Mouse (Mus musculus) heart, adult 2 months (tissue): ENCODE measurements around the gene Igfbp2.

ENCODE experiments used
- CTCF ChIP-seq: fragments of 200-600 bp; IDR thresholded peaks from 2 replicates; pipeline ENCODE4 v1.8.1; 2022; ENCODE audit warnings: antibody characterized with exemption, mild to moderate bottlenecking, moderate library complexity
- POLR2A ChIP-seq: fragments of 200-500 bp; IDR thresholded peaks from 2 replicates; pipeline ENCODE4 v1.6.1; 2011; ENCODE audit warnings: mild to moderate bottlenecking, low read depth, low read length, control low read depth; ENCODE audit not compliant: insufficient read depth

DNA sequence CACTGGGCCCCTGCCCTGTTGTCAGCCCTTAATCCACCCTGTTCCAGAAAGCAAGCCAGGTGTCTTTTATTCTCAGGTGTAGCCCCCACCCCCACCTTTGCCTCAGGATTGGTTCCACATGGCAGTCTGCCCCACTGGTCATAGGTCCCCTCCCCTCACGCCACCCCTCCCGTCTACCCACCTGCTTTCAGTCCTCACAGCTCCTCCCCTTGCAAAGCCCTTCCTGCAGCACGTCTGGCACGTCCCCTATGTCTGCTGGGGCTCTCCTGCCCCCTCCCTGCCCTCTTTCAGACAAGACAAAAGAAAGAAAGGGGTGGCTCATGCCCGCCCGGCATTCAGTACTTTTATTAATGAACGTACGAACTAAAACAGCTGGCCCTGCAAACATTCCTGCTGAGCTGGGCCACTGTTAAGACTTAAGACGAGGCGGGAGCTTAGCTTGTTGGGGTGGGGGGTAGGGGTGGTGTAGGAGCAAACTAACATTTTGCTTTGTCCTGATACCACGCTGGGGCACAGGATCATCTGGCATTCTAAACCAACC, 18.2 kb upstream of the Igfbp2 start:
- TF ChIP-seq CTCF (no peak), POLR2A (no peak)
